Mouse (Mus musculus) CD4-positive, CD25-positive, alpha-beta regulatory T cell, adult 2 months (primary cell): ENCODE results near the gene Rint1.

ENCODE experiments used
- DNase-seq: peaks from one replicate; pipeline ENCODE4 v3.0.0-alpha.2; 2012; ENCODE audit warnings: low read depth, low spot score

The Rint1 gene

DNA sequence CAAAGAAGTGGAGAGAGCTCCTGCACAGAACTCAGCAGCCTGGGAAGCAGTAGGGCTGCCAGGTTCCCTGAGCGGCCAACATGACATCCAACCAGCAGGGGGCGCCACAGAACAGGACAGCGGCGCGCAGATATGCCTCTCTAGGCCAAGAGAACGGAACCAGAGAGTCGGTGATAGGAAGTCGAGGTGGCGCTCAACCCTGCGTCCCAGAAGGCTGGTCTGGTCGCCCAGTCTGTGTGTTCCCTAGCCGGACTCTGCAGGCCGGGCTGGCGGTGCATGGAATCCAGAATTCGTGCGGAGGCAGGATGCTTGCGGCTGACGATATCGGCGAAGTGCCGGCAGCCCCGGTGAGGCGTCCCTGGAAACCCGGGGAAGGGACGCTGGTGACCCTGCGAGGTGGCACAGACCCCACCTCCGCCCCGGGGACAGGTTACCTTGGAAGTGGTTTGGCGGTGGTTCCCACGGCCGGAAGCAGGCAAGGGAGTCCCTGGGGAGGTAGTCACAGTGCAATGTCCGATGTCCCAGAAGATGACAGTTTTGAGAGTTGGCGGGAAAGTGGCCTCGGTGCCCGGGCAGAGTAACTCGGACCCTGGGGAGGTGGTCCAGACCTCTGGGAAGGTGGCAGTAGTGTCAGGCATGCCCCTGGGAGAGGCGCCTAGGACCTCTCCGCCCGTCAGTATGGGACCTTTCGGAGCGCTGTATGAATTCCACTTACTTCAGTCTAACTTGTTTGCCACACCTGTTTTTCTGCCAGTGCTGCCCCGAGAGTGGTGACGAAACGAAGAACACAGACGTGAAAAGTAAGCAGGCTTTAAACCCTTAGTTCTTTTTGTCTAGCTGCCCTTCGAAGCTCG, at the start of gene Rint1:
Gene Rint1, plus strand, starts transcription at position 176 of the 854 bp plus-strand sequence.
- DNase-seq, result peak; percentile 97

DNA sequence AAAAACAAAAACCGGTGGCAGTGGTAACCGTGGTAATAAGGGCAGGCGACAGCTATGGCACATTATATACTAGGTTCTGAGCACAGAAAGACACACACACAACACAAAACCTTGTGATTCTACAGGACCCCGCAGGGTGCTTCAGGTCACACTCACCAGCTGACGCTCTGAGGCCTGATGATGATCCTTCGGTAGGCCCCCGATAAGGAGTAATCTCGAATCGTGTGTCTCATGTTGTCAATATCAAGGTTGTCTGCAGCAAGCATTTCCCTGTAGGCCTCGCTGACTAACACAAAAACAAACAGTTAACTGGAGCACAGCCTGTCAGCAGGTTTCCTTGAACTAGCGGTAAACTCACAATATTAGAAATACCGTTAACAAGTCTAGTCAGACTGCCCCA, 44.2 kb upstream of the Rint1 start:
- DNase-seq, result no peak

DNA sequence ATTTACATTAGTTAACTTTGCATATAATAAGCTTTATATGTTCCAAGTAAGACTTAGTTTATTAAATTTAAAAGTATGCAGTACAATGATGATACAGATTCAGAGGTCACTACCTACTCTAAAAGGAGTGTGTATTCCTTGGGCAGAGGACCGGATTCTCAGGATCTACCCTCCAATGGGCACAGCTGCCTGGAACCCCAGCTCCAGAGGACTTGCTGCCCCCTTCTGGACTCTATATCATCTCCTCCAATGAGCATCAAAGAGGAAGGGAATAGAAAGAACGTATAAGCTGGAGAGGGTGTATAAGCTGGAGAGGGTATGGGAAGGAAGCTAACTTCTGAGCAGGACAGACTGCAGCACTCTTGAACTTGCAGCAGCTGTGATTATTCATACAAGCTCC, 37.6 kb upstream of the Rint1 start:
- no peak for DNase-seq

DNA sequence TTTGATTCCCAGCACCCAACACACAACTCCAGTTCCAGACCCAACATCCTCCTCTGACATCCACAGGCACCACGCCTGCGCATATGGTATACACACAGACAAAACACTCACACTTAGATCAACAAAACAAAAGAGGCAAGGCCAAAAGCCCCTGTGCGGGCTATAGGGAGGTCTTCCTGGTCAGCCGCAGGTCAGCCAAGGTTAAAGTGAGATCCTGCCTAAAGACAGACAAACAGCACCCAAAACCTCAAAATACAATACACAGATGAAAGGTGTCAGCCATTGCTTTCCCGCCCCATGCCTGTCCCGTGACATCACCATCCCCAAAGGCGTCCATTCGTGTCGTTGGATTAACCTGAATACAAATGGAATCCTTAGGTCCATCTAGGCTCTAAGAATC, 31.9 kb upstream of the Rint1 start:
- no peak for DNase-seq

- no peak for DNase-seq
Observed at GRCm38 (mm10) chr5:23756368-23756767, 31.1 kb upstream of the Rint1 start.

DNA sequence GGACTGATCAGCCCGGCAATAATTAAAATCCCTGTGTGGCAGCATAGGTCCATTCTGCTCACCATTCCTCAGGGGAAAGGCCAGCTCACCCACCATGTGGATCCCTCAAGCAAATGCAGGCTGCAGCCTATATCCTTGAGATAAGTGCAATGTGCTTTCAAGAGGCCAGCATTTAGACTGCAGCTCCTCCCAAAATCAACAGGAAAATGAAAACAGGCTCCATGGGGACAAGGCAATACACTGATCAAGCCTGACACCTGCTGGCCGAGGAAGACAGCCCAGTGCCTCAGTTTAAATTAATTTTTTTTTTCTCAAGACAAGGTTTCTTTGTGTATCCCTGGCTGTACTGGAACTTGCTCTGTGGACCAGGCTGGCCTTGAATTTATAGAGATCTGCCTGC, 28.9 kb upstream of the Rint1 start:
- DNase-seq, result peak; percentile 62

- DNase-seq, result no peak
Observed at GRCm38 (mm10) chr5:23762531-23762930, 25.0 kb upstream of the Rint1 start.

DNA sequence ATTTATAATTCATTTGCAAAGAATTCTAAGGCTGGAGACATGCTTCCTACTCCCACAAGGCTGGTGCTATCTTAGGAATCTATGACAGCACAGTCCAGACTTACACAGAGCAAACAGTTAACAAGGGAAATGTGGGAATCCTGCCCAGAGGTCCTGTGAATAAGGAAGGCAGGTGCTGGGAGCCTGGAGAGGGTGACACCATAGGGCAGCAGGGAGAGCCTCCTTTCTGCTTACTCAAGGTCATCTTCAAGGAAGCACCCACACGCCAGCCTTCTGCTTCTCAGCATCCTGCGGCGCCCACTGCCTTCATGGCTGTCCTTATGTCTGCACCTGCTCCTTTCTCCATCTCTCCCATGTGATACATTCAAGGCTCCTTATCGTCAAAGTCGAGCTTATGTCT, 23.0 kb upstream of the Rint1 start:
- DNase-seq, result no peak

- no peak for DNase-seq
Observed at GRCm38 (mm10) chr5:23771105-23771504, 16.4 kb upstream of the Rint1 start.

- DNase-seq, result no peak
Observed at GRCm38 (mm10) chr5:23774186-23774585, 13.3 kb upstream of the Rint1 start.

- DNase-seq, result peak; percentile 10
Observed at GRCm38 (mm10) chr5:23780516-23780915, 7.0 kb upstream of the Rint1 start.

- no peak for DNase-seq
Observed at GRCm38 (mm10) chr5:23781172-23781571, 6.3 kb upstream of the Rint1 start.

DNA sequence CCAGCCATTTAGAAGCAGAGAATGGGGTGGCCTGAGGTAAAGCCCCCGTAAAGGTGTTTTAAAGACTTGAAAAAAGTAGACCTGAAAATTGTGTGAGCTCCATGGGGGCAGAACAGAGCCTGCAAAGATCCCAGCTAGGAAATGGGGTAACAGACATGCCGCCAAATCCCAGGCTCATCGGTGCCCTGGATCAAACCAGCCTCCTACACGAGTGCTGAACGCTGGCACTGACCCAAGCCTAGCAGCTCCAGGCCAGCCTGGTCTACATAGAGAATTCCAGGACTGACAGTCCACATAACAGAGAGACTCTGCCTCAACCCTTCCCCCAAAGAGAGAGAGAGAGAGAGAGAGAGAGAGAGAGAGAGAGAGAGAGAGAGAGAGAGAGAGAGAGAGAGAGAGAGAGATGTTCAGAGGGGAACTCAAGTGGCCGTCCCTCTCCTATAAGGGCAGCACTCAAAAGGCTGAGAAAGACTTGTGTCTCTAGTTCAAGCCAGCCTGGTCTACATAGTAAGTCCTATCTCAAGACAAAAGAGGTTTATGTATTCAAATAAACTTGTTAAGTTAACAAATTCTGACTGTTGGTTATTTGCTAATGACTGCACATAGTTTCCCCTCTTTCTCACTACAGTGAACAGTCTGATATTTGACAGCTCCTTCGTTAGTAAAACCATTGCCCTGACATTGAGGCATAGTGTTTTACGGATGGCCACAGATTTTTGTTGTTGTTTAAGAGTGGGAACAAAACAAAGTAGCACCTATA, 5.3 kb upstream of the Rint1 start:
- no peak for DNase-seq

GRCm38 (mm10) chr5:23782931-23783877, 4.3 kb upstream of the Rint1 start, which contains the start of gene Pus7:
TSS of gene Pus7 (minus strand) at chr5:23783711.
- peak; percentile 91 for DNase-seq

DNA sequence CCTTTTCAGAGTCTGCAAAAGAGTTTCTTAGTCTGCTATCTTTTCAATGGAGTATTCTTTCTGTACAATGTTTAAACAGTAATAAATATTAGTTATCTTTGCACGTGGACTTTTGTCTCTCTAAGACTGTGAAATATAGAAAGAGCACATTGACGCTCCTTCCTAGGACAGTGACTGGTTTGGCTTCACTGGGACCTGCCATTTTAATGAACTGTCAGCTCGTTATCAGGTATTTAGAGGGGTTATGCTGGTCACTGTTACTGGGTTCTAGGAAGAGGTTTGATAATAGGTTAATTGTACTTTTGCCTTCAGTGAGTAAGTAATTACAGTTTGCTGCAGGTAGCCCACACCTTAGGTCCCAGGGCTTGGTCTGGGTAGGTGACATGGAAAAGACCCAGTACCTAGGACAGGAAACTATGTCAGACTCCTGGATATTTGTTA, 899 bp downstream of the Rint1 start:
- DNase-seq, result no peak

DNA sequence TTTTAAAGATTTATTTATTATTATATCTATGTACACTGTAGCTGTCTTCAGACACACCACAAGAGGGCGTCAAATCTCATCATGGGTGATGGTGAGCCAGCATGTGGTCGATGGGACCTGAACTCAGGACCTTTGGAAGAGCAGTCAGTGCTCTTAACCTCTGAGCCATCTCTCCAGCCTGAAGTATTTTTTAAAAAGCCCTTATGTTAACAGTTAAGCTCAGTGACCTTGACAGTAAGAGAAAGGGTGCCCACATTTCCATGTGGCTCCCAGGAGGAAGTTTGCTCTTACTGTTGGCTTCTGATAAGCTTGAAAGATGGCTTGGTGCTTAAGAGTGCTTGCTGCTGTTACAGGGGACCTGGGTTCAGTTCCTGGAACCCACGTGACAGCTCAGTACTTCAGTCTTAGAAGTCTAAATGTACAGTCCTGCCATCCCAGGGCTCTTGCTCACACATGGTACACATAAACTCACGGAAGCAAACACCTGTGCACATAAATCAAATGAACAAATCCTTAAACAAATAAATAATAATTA, 1.6 kb downstream of the Rint1 start:
- DNase-seq, result no peak

DNA sequence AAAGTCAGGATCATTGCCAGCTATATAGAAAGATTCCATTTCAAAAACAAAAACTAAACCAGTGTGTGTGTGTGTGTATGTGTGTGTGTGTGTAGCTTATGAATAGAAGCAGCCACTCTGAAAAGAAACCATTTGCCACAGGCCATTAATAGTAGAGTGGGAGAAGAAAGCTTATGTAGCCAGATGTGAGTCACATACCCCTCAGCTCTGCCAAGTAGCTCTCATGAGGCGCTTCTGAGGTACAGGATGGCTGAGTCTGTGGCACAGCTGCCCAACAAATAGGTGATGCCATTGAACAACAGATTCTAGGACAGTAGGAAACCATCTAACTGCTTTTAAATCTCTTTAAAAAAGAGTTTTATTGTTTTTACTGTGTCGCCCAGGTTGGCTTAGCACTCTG, 5.2 kb downstream of the Rint1 start:
- DNase-seq, result no peak

DNA sequence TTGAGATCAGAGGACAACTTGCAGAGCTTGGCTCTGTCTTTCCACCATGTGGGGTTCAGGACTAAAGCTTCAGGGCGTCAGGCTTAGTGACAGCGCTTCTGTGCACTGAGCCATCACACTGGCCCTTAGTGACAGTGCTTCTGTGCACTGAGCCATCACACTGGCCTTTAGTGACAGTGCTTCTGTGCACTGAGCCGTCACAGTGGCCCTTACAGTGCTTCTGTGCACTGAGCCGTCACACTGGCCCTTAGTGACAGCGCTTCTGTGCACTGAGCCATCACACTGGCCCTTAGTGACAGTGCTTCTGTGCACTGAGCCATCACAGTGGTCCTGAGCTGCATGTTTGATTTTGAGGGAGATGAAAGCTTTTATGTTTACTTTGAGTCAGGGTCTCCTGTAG, 27.3 kb downstream of the Rint1 start:
- no peak for DNase-seq

DNA sequence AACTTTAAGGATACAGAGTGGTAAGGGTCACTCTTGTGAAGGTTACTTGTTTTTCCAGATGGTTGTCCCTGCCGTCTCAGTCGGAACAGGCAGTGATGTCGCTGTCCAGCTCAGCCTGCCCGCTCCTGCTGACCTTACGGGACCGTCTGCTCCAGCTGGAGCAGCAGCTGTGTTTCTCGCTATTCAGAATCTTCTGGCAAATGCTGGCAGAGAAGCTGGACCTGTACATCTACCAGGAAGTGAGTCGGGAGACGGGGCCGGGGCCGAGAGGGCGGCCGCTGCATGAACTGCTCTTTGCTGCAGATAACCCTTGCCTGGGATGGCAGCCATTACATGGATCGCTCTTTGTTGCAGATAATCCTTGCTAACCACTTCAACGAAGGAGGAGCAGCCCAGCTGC, 29.2 kb downstream of the Rint1 start:
- DNase-seq, result no peak

DNA sequence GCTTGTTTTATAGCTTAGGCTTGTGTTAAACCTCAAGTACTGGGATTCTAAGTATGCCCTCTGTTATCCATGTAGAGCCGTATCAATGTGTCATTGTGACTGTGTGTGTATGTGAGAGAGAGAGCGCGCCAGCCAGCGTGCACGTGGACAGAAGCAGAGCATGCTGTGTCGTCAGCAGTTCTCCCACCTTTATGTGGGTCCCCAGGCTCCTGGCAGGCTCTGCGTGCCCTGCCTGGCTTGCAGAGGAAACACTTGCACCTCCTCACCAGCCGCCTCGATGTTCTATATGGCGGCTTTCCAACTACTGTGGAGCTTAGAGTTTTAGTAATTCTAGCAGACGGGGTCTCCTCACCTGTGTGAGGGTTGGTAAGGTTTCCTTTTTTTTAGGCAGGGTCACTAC, 34.8 kb downstream of the Rint1 start:
- no peak for DNase-seq

GRCm38 (mm10) chr5:23824171-23824733, 36.7 kb downstream of the Rint1 start:
- no peak for DNase-seq
